ENCODE assay signal across 20 mouse cellular contexts in the genomic region with DNA sequence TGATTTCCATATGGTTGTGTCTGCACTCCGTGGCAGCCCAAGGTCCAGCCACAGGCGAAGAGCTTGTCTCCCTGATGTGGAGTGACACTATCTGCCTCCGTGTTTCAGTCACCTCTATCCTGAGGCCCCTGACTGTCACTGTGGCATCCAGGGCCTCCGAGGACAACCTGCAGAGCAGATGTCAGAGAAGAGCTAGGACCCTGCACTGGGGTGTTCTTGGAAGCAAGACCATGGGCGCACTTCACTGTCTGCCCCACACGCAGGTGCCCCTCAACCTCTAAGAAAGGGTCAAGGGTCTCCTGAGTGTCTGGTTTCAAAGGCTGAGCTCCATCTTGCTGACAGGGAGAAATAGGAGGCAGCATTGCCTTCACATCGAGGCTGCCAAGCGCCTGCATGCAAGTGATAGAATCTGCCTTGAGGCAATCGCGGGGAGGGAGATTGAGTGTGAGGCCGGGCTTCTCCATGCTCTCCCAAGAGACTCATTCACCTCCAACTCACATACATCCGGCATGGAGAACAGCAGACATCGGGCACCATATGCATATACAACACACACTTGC. TPM values are rescaled to one million over a fixed set of nuclear protein-coding genes. Genes with fewer than 3 reads are reported as not detected.
DNase-seq lines count a peak whose midpoint lies in the region; ATAC-seq lines count a peak whose summit lies in the region.
"Had no signal": no experiment of that assay in that cellular context is flagged by ENCODE, and none has a peak within 500 bp of the region (broad histone marks: within the 10 kb centered on the region; RNA-seq: fewer than 3 reads in every experiment).

No protein-coding gene starts in this region.

- H3K36me3 ChIP-seq in heart, embryonic 14.5 days (ENCODE audit: control insufficient read depth, insufficient read depth, low read length): no peaks in the 10 kb centered on the region
- no peaks in the 10 kb centered on the region for H3K36me3 ChIP-seq in embryonic facial prominence, embryonic 11.5 days (replicated peaks; ENCODE audit: control insufficient read depth, insufficient read depth, low read depth, low read length)
- H3K36me3 ChIP-seq in neural tube, embryonic 11.5 days (ENCODE audit: control insufficient read depth, insufficient read depth, low read length): no peaks in the 10 kb centered on the region
- H3K36me3 ChIP-seq: heart, embryonic 15.5 days; liver, embryonic 12.5 days; lung, embryonic 15.5 days; midbrain, embryonic 15.5 days had no signal

- no peak overlapping the region for H3K27ac ChIP-seq in heart, embryonic 14.5 days (replicated peaks in 1 of 2; ENCODE audit: control insufficient read depth in 1 of 2, insufficient read depth in 1 of 2, low read depth in 2 of 2, low read length in 2 of 2)
- no peak overlapping the region for H3K27ac ChIP-seq in embryonic facial prominence, embryonic 11.5 days (replicated peaks; ENCODE audit: low read depth, low read length)
- no peak overlapping the region for H3K27ac ChIP-seq in neural tube, embryonic 11.5 days (ENCODE audit: low read depth, low read length)
- H3K27ac ChIP-seq: heart, embryonic 15.5 days; liver, embryonic 12.5 days; lung, embryonic 15.5 days; macrophage; midbrain, embryonic 15.5 days had no signal

- peaks cover 6 to 8% of the 10 kb centered on the region in 2 experiments; a peak in 2 of 4 replicates for H3K4me1 ChIP-seq in heart, embryonic 14.5 days (ENCODE audit: control insufficient read depth in 2 of 2, insufficient read depth in 2 of 2, low read length in 2 of 2)
- H3K4me1 ChIP-seq in embryonic facial prominence, embryonic 11.5 days (ENCODE audit: control insufficient read depth, insufficient read depth, low read length): no peaks in the 10 kb centered on the region
- 0 out of 2 replicates have a peak, but pooled peaks cover 3% of the 10 kb centered on the region for H3K4me1 ChIP-seq in neural tube, embryonic 11.5 days (ENCODE audit: control insufficient read depth, insufficient read depth, low read length)
- H3K4me1 ChIP-seq: liver, embryonic 12.5 days; midbrain, embryonic 15.5 days had no signal

- WGBS in heart, embryonic 14.5 days: 40% methylated on average over 13 of the region's 13 CpGs
- WGBS in embryonic facial prominence, embryonic 11.5 days: 39% methylated on average over 13 of the region's 13 CpGs
- 52% methylated on average over 13 of the region's 13 CpGs for WGBS in neural tube, embryonic 11.5 days

- H3K27me3 ChIP-seq in heart, embryonic 14.5 days (ENCODE audit: control insufficient read depth, insufficient read depth, low read length): peaks cover 11% of the 10 kb centered on the region; the same call in 1 of the 2 replicates
- H3K27me3 ChIP-seq in embryonic facial prominence, embryonic 11.5 days (ENCODE audit: control insufficient read depth, insufficient read depth, low read length): no peaks in the 10 kb centered on the region
- no peaks in the 10 kb centered on the region for H3K27me3 ChIP-seq in neural tube, embryonic 11.5 days (ENCODE audit: control insufficient read depth, insufficient read depth, low read length)
- H3K27me3 ChIP-seq: liver, embryonic 12.5 days; lung, embryonic 15.5 days; midbrain, embryonic 15.5 days had no signal

- H3K4me2 ChIP-seq in heart, embryonic 14.5 days (ENCODE audit: low read length): 0 out of 2 replicates have a peak overlapping the region, but pooled peaks have one; percentile 8
- no peak overlapping the region for H3K4me2 ChIP-seq in embryonic facial prominence, embryonic 11.5 days (ENCODE audit: low read depth, low read length)
- H3K4me2 ChIP-seq in neural tube, embryonic 11.5 days (ENCODE audit: low read depth): no peak overlapping the region
- H3K4me2 ChIP-seq: heart, embryonic 15.5 days; liver, embryonic 12.5 days; lung, embryonic 15.5 days; midbrain, embryonic 15.5 days had no signal

- H3K4me3 ChIP-seq in heart, embryonic 14.5 days (ENCODE audit: control insufficient read depth in 1 of 2, insufficient read depth in 1 of 2, low read depth in 1 of 2, low read length in 2 of 2): no peak overlapping the region
- no peak overlapping the region for H3K4me3 ChIP-seq in embryonic facial prominence, embryonic 11.5 days (ENCODE audit: low read depth, low read length)
- H3K4me3 ChIP-seq in neural tube, embryonic 11.5 days (ENCODE audit: low read depth, low read length): no peak overlapping the region
- H3K4me3 ChIP-seq: heart, embryonic 15.5 days; liver, embryonic 12.5 days; lung, embryonic 15.5 days; midbrain, embryonic 15.5 days had no signal

- DNase-seq in heart, adult 18-20 months: no peak
- peak; percentile 57 for DNase-seq in retina, postnatal 1 day
- DNase-seq in retina, embryonic 14.5 days (ENCODE audit: low spot score): no peak
- DNase-seq in embryonic facial prominence, embryonic 11.5 days (ENCODE audit: low spot score): peak; percentile 58
- peak; percentile 33 for DNase-seq in neural tube, embryonic 11.5 days (ENCODE audit: low spot score)
- DNase-seq in lung, adult 18-20 months: no peak
- DNase-seq in spleen, adult 18-20 months: no peak
- DNase-seq: adrenal gland, adult 2 months; cerebellum, adult 9-11 months; gastrocnemius, postnatal 14 days; kidney, adult 2 months; kidney, postnatal 36 days; thymus, postnatal 36 days had no signal

- no peaks in the 10 kb centered on the region for H3K9me3 ChIP-seq in heart, embryonic 14.5 days (ENCODE audit: control insufficient read depth, low read length)
- H3K9me3 ChIP-seq in embryonic facial prominence, embryonic 11.5 days (replicated peaks; ENCODE audit: control insufficient read depth, low read length): no peaks in the 10 kb centered on the region
- no peaks in the 10 kb centered on the region for H3K9me3 ChIP-seq in neural tube, embryonic 11.5 days (ENCODE audit: control insufficient read depth, low read length)
- H3K9me3 ChIP-seq: heart, embryonic 15.5 days; liver, embryonic 12.5 days; lung, embryonic 15.5 days; midbrain, embryonic 15.5 days had no signal

- no peak overlapping the region for H3K9ac ChIP-seq in heart, embryonic 14.5 days (ENCODE audit: low read length)
- H3K9ac ChIP-seq in embryonic facial prominence, embryonic 11.5 days (replicated peaks; ENCODE audit: low read length): no peak overlapping the region
- H3K9ac ChIP-seq in neural tube, embryonic 11.5 days (ENCODE audit: low read length): no peak overlapping the region
- H3K9ac ChIP-seq: heart, embryonic 15.5 days; liver, embryonic 12.5 days; lung, embryonic 15.5 days; midbrain, embryonic 15.5 days had no signal

- no peak for ATAC-seq in heart, embryonic 14.5 days (ENCODE audit: insufficient number of reproducible peaks, insufficient read depth, low FRiP score, low read depth)
- no peak for ATAC-seq in embryonic facial prominence, embryonic 11.5 days (replicated peaks; ENCODE audit: insufficient number of reproducible peaks, low FRiP score, low TSS enrichment, low read depth)
- ATAC-seq in neural tube, embryonic 11.5 days (ENCODE audit: insufficient read depth, low FRiP score, low TSS enrichment): no peak
- ATAC-seq: forebrain, embryonic 14.5 days; liver, embryonic 12.5 days; midbrain, embryonic 15.5 days had no signal

RNA-seq across cellular contexts. Expression of gene Castor2, which starts 40.6 kb away (rescaled TPM):
- polyA plus RNA-seq in heart, embryonic 14.5 days (2014; fragmentation: Nextera tagmentation; extraction: Ambion mirVana): 6.2 and 7.7 TPM in 2 replicates
- 10 to 100 TPM; 20.5 to 26.6 TPM for total RNA-seq in heart, adult 18-20 months (2021)
- polyA plus RNA-seq in embryonic facial prominence, embryonic 11.5 days (2014; fragmentation: Nextera tagmentation; extraction: Ambion mirVana): 8.4 and 9.2 TPM in 2 replicates
- polyA plus RNA-seq in neural tube, embryonic 11.5 days (2014; fragmentation: Nextera tagmentation; extraction: Ambion mirVana): 12.5 and 12.6 TPM in 2 replicates

Comparison
In these comparisons a context has a peak if more than half of its experiments do, and no peak if none do; other contexts are left out.
1. DNase-seq: peak in retina, postnatal 1 day (single experiment), embryonic facial prominence, embryonic 11.5 days (single experiment) and neural tube, embryonic 11.5 days (single experiment); none in heart, adult 18-20 months (0 of 2), retina, embryonic 14.5 days (single experiment), lung, adult 18-20 months (0 of 2) and spleen, adult 18-20 months (0 of 2).